Mouse (Mus musculus) neural tube, embryonic 14.5 days (tissue): ENCODE results near the gene Ppp1r2. TPM values are rescaled to one million over a fixed set of nuclear protein-coding genes. Genes with fewer than 3 reads are reported as not detected.
A peak's percentile ranks its signal among the peaks of the same experiment; 100 is the strongest.

ENCODE experiments used
- ATAC-seq: fragments of 200-750 bp; cut with Nextera tagmentation; 2 replicates; pipeline ENCODE4 v1.8.0; 2017; ENCODE audit warnings: low read depth, mild to moderate bottlenecking, moderate TSS enrichment, moderate library complexity
- H3K27ac ChIP-seq: fragments of 300-500 bp; sonication (generic); 2 replicates; pipeline ENCODE4 v1.5.1; 2014; ENCODE audit warnings: low read depth, mild to moderate bottlenecking, control low read depth, low read length, moderate library complexity, mixed read lengths
- H3K27me3 ChIP-seq: fragments of 300-500 bp; sonication (generic); 2 replicates; pipeline ENCODE4 v1.6.1; 2014; ENCODE audit warnings: low read length; ENCODE audit not compliant: control insufficient read depth, insufficient read depth
- H3K36me3 ChIP-seq: fragments of 300-500 bp; sonication (generic); 2 replicates; pipeline ENCODE4 v1.6.1; 2014; ENCODE audit warnings: low read length, mixed read lengths; ENCODE audit not compliant: control insufficient read depth, insufficient read depth
- H3K4me1 ChIP-seq: fragments of 300-500 bp; sonication (generic); 2 replicates; pipeline ENCODE4 v1.6.1; 2014; ENCODE audit warnings: low read length; ENCODE audit not compliant: control insufficient read depth, insufficient read depth
- H3K4me2 ChIP-seq: fragments of 300-500 bp; sonication (generic); 2 replicates; pipeline ENCODE4 v1.6.1; 2014; ENCODE audit warnings: mild to moderate bottlenecking, low read depth, low read length, control low read depth
- H3K4me3 ChIP-seq: fragments of 300-500 bp; sonication (generic); 2 replicates; pipeline ENCODE4 v1.5.1; 2014; ENCODE audit warnings: low read depth, low read length, control low read depth, mixed read lengths
- H3K9ac ChIP-seq: fragments of 300-500 bp; sonication (generic); replicated peaks from 2 replicates; pipeline ENCODE4 v1.6.1; 2014; ENCODE audit warnings: low read depth, mild to moderate bottlenecking, control low read depth, low read length, mixed read lengths
- H3K9me3 ChIP-seq: fragments of 300-500 bp; sonication (generic); 2 replicates; pipeline ENCODE4 v1.6.1; 2016; ENCODE audit warnings: low read length; ENCODE audit not compliant: control insufficient read depth
- WGBS: fragments of 180-500 bp; shearing (Covaris S2); extraction: QIAGEN DNeasy Blood & Tissue Kit; methylation state at CpG from one replicate; pipeline ENCODE4 v1.1.7; 2014; 5-methylcytosine and 5-hydroxymethylcytosine counted together
- polyA plus RNA-seq: library from polyadenylated mRNA; unstranded; fragments of >200 nt; fragmentation: Nextera tagmentation; extraction: Ambion mirVana; gene quantifications from 2 replicates; pipeline ENCODE4 v1.2.1, GENCODE M21; 2014

Ppp1r2 gene
- polyA plus RNA-seq, 1 experiment from 2014 or later = 92.3 TPM

GRCm38 (mm10) chr16:31233541-31234339 lies 41.3 kb downstream of the Ppp1r2 start:
- peak overlapping the region; percentile 17; the same call in 1 of the 2 replicates for H3K4me2 ChIP-seq
- no peak for ATAC-seq
- H3K9ac ChIP-seq = no peak overlapping the region
- H3K4me1 ChIP-seq = no peaks in the 10 kb centered on the region
- 27% methylated on average over 20 of the region's 20 CpGs for WGBS
- H3K27ac ChIP-seq = no peak overlapping the region
- H3K27me3 ChIP-seq = no peaks in the 10 kb centered on the region
- H3K9me3 ChIP-seq = no peaks in the 10 kb centered on the region
- no peaks in the 10 kb centered on the region for H3K36me3 ChIP-seq
- no peak overlapping the region for H3K4me3 ChIP-seq

- no peak overlapping the region for H3K27ac ChIP-seq
- no peaks in the 10 kb centered on the region for H3K27me3 ChIP-seq
- H3K4me1 ChIP-seq = no peaks in the 10 kb centered on the region
- ATAC-seq = no peak
- no peaks in the 10 kb centered on the region for H3K9me3 ChIP-seq
- no peak overlapping the region for H3K4me3 ChIP-seq
- H3K36me3 ChIP-seq = no peaks in the 10 kb centered on the region
- H3K9ac ChIP-seq = no peak overlapping the region
- WGBS = 36% methylated on average over 4 of the region's 4 CpGs
- peak overlapping the region; percentile 17; the same call in 1 of the 2 replicates for H3K4me2 ChIP-seq
Measured at GRCm38 (mm10) chr16:31233167-31233498, 41.9 kb downstream of the Ppp1r2 start.

- Histone ChIP-seq H3K4me2 (no peak overlapping the region), H3K4me1 (no peaks in the 10 kb centered on the region), H3K9ac (no peak overlapping the region), H3K27me3 (no peaks in the 10 kb centered on the region), H3K9me3 (no peaks in the 10 kb centered on the region), H3K4me3 (no peak overlapping the region), H3K36me3 (no peaks in the 10 kb centered on the region), H3K27ac (no peak overlapping the region)
- 75% methylated on average over 5 of the region's 5 CpGs for WGBS
- ATAC-seq = no peak
Measured at GRCm38 (mm10) chr16:31232491-31233166, 42.4 kb downstream of the Ppp1r2 start.

GRCm38 (mm10) chr16:31231591-31231990 lies 43.5 kb downstream of the Ppp1r2 start:
- Histone ChIP-seq H3K36me3 (no peaks in the 10 kb centered on the region), H3K9me3 (no peaks in the 10 kb centered on the region), H3K27ac (no peak overlapping the region), H3K9ac (no peak overlapping the region), H3K4me2 (no peak overlapping the region), H3K27me3 (no peaks in the 10 kb centered on the region), H3K4me3 (no peak overlapping the region), H3K4me1 (no peaks in the 10 kb centered on the region)
- ATAC-seq = no peak
- WGBS = 72% methylated on average over 5 of the region's 5 CpGs

GRCm38 (mm10) chr16:31227746-31228145 lies 47.3 kb downstream of the Ppp1r2 start:
- H3K9ac ChIP-seq = no peak overlapping the region
- 88% methylated on average over 1 of the region's 1 CpGs for WGBS
- H3K36me3 ChIP-seq = no peaks in the 10 kb centered on the region
- no peaks in the 10 kb centered on the region for H3K4me1 ChIP-seq
- no peaks in the 10 kb centered on the region for H3K9me3 ChIP-seq
- no peak overlapping the region for H3K4me3 ChIP-seq
- no peak for ATAC-seq
- no peak overlapping the region for H3K4me2 ChIP-seq
- H3K27me3 ChIP-seq = no peaks in the 10 kb centered on the region
- no peak overlapping the region for H3K27ac ChIP-seq

- Histone ChIP-seq H3K27ac (no peak overlapping the region), H3K36me3 (no peaks in the 10 kb centered on the region), H3K27me3 (no peaks in the 10 kb centered on the region), H3K4me3 (no peak overlapping the region), H3K4me2 (no peak overlapping the region), H3K9me3 (no peaks in the 10 kb centered on the region), H3K4me1 (no peaks in the 10 kb centered on the region), H3K9ac (no peak overlapping the region)
- 89% methylated on average over 4 of the region's 4 CpGs for WGBS
- ATAC-seq = no peak
Measured at GRCm38 (mm10) chr16:31215271-31215670, 59.8 kb downstream of the Ppp1r2 start.

- H3K4me1 ChIP-seq = no peaks in the 10 kb centered on the region
- no peaks in the 10 kb centered on the region for H3K27me3 ChIP-seq
- H3K4me2 ChIP-seq = no peak overlapping the region
- 75% methylated on average over 6 of the region's 6 CpGs for WGBS
- H3K36me3 ChIP-seq = no peaks in the 10 kb centered on the region
- no peak overlapping the region for H3K9ac ChIP-seq
- ATAC-seq = no peak
- H3K27ac ChIP-seq = no peak overlapping the region
- H3K9me3 ChIP-seq = no peaks in the 10 kb centered on the region
- no peak overlapping the region for H3K4me3 ChIP-seq
Measured at GRCm38 (mm10) chr16:31213463-31213862, 61.6 kb downstream of the Ppp1r2 start.

GRCm38 (mm10) chr16:31211503-31211902 lies 63.6 kb downstream of the Ppp1r2 start:
- Histone ChIP-seq H3K27ac (no peak overlapping the region), H3K4me1 (no peaks in the 10 kb centered on the region)
- WGBS = 78% methylated on average over 9 of the region's 9 CpGs

GRCm38 (mm10) chr16:31210453-31210852 lies 64.6 kb downstream of the Ppp1r2 start:
- Histone ChIP-seq H3K4me1 (no peaks in the 10 kb centered on the region), H3K27ac (no peak overlapping the region), H3K9me3 (no peaks in the 10 kb centered on the region), H3K4me3 (no peak overlapping the region), H3K4me2 (no peak overlapping the region), H3K27me3 (no peaks in the 10 kb centered on the region), H3K36me3 (no peaks in the 10 kb centered on the region), H3K9ac (no peak overlapping the region)
- no peak for ATAC-seq
- 78% methylated on average over 4 of the region's 4 CpGs for WGBS

More at GRCm38 (mm10) chr16:31211503-31211902, 63.6 kb downstream of the Ppp1r2 start:
- Histone ChIP-seq H3K36me3 (no peaks in the 10 kb centered on the region), H3K4me2 (no peak overlapping the region), H3K4me3 (no peak overlapping the region), H3K9ac (no peak overlapping the region), H3K9me3 (no peaks in the 10 kb centered on the region), H3K27me3 (no peaks in the 10 kb centered on the region)
- no peak for ATAC-seq
